In genomic region chr13:18948171-18949028, GRCm38 (mm10) we compare ENCODE assay signal across 8 mouse cellular contexts. TPM values are rescaled to one million over a fixed set of nuclear protein-coding genes. Genes with fewer than 3 reads are reported as not detected.
DNase-seq lines count a peak whose midpoint lies in the region; ATAC-seq lines count a peak whose summit lies in the region.

Amph (plus strand) TSS chr13:18948205.

- no peaks in the 10 kb centered on the region for H3K9me3 ChIP-seq in forebrain, embryonic 15.5 days
- H3K9me3 ChIP-seq in liver, embryonic 12.5 days (replicated peaks) = no peaks in the 10 kb centered on the region
- H3K9me3 ChIP-seq in neural tube, embryonic 13.5 days = no peaks in the 10 kb centered on the region

- H3K27ac ChIP-seq in forebrain, embryonic 15.5 days (replicated peaks) = peak within 1 kb of the TSS; percentile 74
- H3K27ac ChIP-seq in liver, embryonic 12.5 days = no peak within 1 kb of the TSS
- H3K27ac ChIP-seq in neural tube, embryonic 13.5 days (replicated peaks) = peak within 1 kb of the TSS; percentile 92

- H3K4me1 ChIP-seq in forebrain, embryonic 15.5 days = peaks cover 21% of the 10 kb centered on the region
- no peaks in the 10 kb centered on the region for H3K4me1 ChIP-seq in liver, embryonic 12.5 days
- H3K4me1 ChIP-seq in neural tube, embryonic 13.5 days (replicated peaks) = peaks cover 15% of the 10 kb centered on the region

- ATAC-seq in forebrain, embryonic 15.5 days (replicated peaks) = peak; percentile 99
- peak; percentile 46; the same call in 1 of the 2 replicates for ATAC-seq in liver, embryonic 12.5 days
- peak; percentile 97 for ATAC-seq in neural tube, embryonic 13.5 days (ENCODE audit: low read depth)

- under 1% methylated on average over 69 of the region's 70 CpGs for WGBS in forebrain, embryonic 15.5 days
- 2% methylated on average over 69 of the region's 70 CpGs for WGBS in liver, embryonic 12.5 days (ENCODE audit: insufficient replicate concordance)
- under 1% methylated on average over 70 of the region's 70 CpGs for WGBS in neural tube, embryonic 13.5 days

- H3K27me3 ChIP-seq in forebrain, embryonic 15.5 days = no peaks in the 10 kb centered on the region
- H3K27me3 ChIP-seq in liver, embryonic 12.5 days (replicated peaks) = peaks cover 42% of the 10 kb centered on the region
- no peaks in the 10 kb centered on the region for H3K27me3 ChIP-seq in neural tube, embryonic 13.5 days

- peak; percentile 33 for DNase-seq in CD4-positive helper T cell, adult 2 months (ENCODE audit: low read depth, low spot score)
- DNase-seq in cerebellum, adult 11 months = peak; percentile 91
- peak; percentile 56 to 57 for DNase-seq in heart, postnatal 14 days
- peak; percentile 68 to 76 for DNase-seq in kidney, postnatal 36 days
- peak; percentile 28 for DNase-seq in thymus, postnatal 0 days (ENCODE audit: low spot score)

- peak within 1 kb of the TSS; percentile 75 for H3K4me3 ChIP-seq in forebrain, embryonic 15.5 days
- H3K4me3 ChIP-seq in liver, embryonic 12.5 days = peak within 1 kb of the TSS; percentile 54
- H3K4me3 ChIP-seq in neural tube, embryonic 13.5 days = peak within 1 kb of the TSS; percentile 81

- peak within 1 kb of the TSS; percentile 67 for H3K9ac ChIP-seq in forebrain, embryonic 15.5 days (replicated peaks)
- no peak within 1 kb of the TSS; the same call in 1 of the 2 replicates for H3K9ac ChIP-seq in liver, embryonic 12.5 days
- H3K9ac ChIP-seq in neural tube, embryonic 13.5 days = peak within 1 kb of the TSS; percentile 90

- intact Hi-C loops in heart, postnatal 14 days (cut with DNase I) = no loop called here

- H3K36me3 ChIP-seq in forebrain, embryonic 15.5 days = no peaks in the 10 kb centered on the region
- no peaks in the 10 kb centered on the region for H3K36me3 ChIP-seq in liver, embryonic 12.5 days
- no peaks in the 10 kb centered on the region for H3K36me3 ChIP-seq in neural tube, embryonic 13.5 days

- H3K4me2 ChIP-seq in forebrain, embryonic 15.5 days (replicated peaks) = peak within 1 kb of the TSS; percentile 83
- H3K4me2 ChIP-seq in liver, embryonic 12.5 days = peak within 1 kb of the TSS; percentile 73
- H3K4me2 ChIP-seq in neural tube, embryonic 13.5 days = peak within 1 kb of the TSS; percentile 80

RNA-seq across cellular contexts. Expression of gene Amph, which starts in this region (rescaled TPM):
- polyA plus RNA-seq in forebrain, embryonic 15.5 days (2015; fragmentation: Nextera tagmentation; extraction: Ambion mirVana) = 33.9 and 38.2 TPM in 2 replicates
- total RNA-seq in heart, postnatal 14 days (2021) = 1 to 10 TPM in 1 of 2 experiments, under 1 TPM in 1; 0.90 to 1.5 TPM
- polyA plus RNA-seq in liver, embryonic 12.5 days (2016; fragmentation: Nextera tagmentation; extraction: Ambion mirVana) = 0.50 and 0.74 TPM in 2 replicates
- polyA plus RNA-seq in neural tube, embryonic 13.5 days (2015; fragmentation: Nextera tagmentation; extraction: Ambion mirVana) = 42.8 and 44.8 TPM in 2 replicates
- 0.34 and 0.41 TPM in 2 replicates for polyA plus RNA-seq in thymus, postnatal 0 days (2015; fragmentation: Nextera tagmentation; extraction: Ambion mirVana)

Comparison
In these comparisons a context has a peak if more than half of its experiments do, and no peak if none do; other contexts are left out.
1. RNA of gene Amph (polyA plus RNA-seq): 42.8 to 44.8 TPM in neural tube, embryonic 13.5 days and 33.9 to 38.2 TPM in forebrain, embryonic 15.5 days; 0.50 to 0.74 TPM in liver, embryonic 12.5 days and 0.34 to 0.41 TPM in thymus, postnatal 0 days; every median in the first group is over 10 times any median in the second.
2. Peak in ATAC-seq, H3K4me3 ChIP-seq and H3K4me2 ChIP-seq in liver, embryonic 12.5 days; RNA of the gene not detected or under 1 TPM.
3. Peak in DNase-seq in thymus, postnatal 0 days; RNA of the gene not detected or under 1 TPM.
4. DNase-seq: peak in every context shown above with its lines; median percentile 91 in cerebellum, adult 11 months; 72 in kidney, postnatal 36 days; 56 in heart, postnatal 14 days; 33 in CD4-positive helper T cell, adult 2 months; 28 in thymus, postnatal 0 days.
5. ATAC-seq: peak in every context shown above with its lines; median percentile 99 in forebrain, embryonic 15.5 days; 97 in neural tube, embryonic 13.5 days; 46 in liver, embryonic 12.5 days.
6. Peak in every context shown above with its lines, with median percentiles within 50 percentile points of each other: H3K4me2 ChIP-seq and H3K4me3 ChIP-seq.